Mouse (Mus musculus) ES-CJ7 (cell line): Measurements from ENCODE around the gene Gm45233.

ENCODE experiments used
- DNase-seq: peaks from one replicate; pipeline ENCODE4 v3.0.0; 2011; ENCODE audit warnings: low read depth, low spot score

Gene Gm45233

GRCm38 (mm10) chr7:43448246-43448645, 4.3 kb downstream of the Gm45233 start:
- no peak for DNase-seq

- no peak for DNase-seq
These were observed 5.9 kb downstream of the Gm45233 start for GRCm38 (mm10) chr7:43449811-43450210.

GRCm38 (mm10) chr7:43451726-43452125, 7.8 kb downstream of the Gm45233 start:
- no peak for DNase-seq

GRCm38 (mm10) chr7:43452609-43453008, 8.7 kb downstream of the Gm45233 start:
- peak; percentile 81 for DNase-seq

GRCm38 (mm10) chr7:43453599-43454355, 9.8 kb downstream of the Gm45233 start:
- DNase-seq = no peak

GRCm38 (mm10) chr7:43454371-43454770, 10.4 kb downstream of the Gm45233 start:
- no peak for DNase-seq

GRCm38 (mm10) chr7:43462851-43463250, 18.9 kb downstream of the Gm45233 start, which contains the start of gene Vsig10l:
TSS of gene Vsig10l (plus strand) at chr7:43463151.
- DNase-seq = no peak

- no peak for DNase-seq
These were observed 20.0 kb downstream of the Gm45233 start for GRCm38 (mm10) chr7:43463976-43464375.

GRCm38 (mm10) chr7:43464864-43465343, 21.0 kb downstream of the Gm45233 start:
- no peak for DNase-seq

GRCm38 (mm10) chr7:43465344-43466098, 21.6 kb downstream of the Gm45233 start:
- peak; percentile 97 for DNase-seq

GRCm38 (mm10) chr7:43466099-43466694, 22.3 kb downstream of the Gm45233 start:
- DNase-seq = peak; percentile 90

GRCm38 (mm10) chr7:43470373-43470772, 26.4 kb downstream of the Gm45233 start:
- DNase-seq = peak; percentile 73

GRCm38 (mm10) chr7:43475706-43476105, 31.8 kb downstream of the Gm45233 start:
- peak; percentile 77 for DNase-seq

- DNase-seq = no peak
These were observed 32.4 kb downstream of the Gm45233 start for GRCm38 (mm10) chr7:43476376-43476775.

GRCm38 (mm10) chr7:43481191-43481590, 37.3 kb downstream of the Gm45233 start:
- DNase-seq = no peak

GRCm38 (mm10) chr7:43482090-43482716, 38.3 kb downstream of the Gm45233 start:
- no peak for DNase-seq

- DNase-seq = peak; percentile 35
These were observed 39.3 kb downstream of the Gm45233 start for GRCm38 (mm10) chr7:43483236-43483635.

- no peak for DNase-seq
These were observed 44.7 kb downstream of the Gm45233 start for GRCm38 (mm10) chr7:43488646-43489045.

GRCm38 (mm10) chr7:43489631-43490125, 45.8 kb downstream of the Gm45233 start, which contains the start of gene Iglon5:
TSS of gene Iglon5 (minus strand) at chr7:43490075.
- DNase-seq = no peak

- DNase-seq = no peak
These were observed 46.3 kb downstream of the Gm45233 start for GRCm38 (mm10) chr7:43490182-43490584.

- no peak for DNase-seq
These were observed 46.9 kb downstream of the Gm45233 start for GRCm38 (mm10) chr7:43490861-43491260.
